In genomic region chr8:34442688-34443087, GRCm38 (mm10) we compare ENCODE assay signal across 23 mouse cellular contexts.
A peak's percentile ranks its signal among the peaks of the same experiment; 100 is the strongest.
DNase-seq lines count a peak whose midpoint lies in the region; ATAC-seq lines count a peak whose summit lies in the region.
"Had no signal": no experiment of that assay in that cellular context is flagged by ENCODE, and none has a peak within 500 bp of the region (broad histone marks: within the 10 kb centered on the region; RNA-seq: fewer than 3 reads in every experiment).

No protein-coding gene starts in this region.

- H3K27me3 ChIP-seq in forebrain, embryonic 16.5 days (replicated peaks; ENCODE audit: control insufficient read depth, insufficient read depth, low read length) = no peaks in the 10 kb centered on the region
- H3K27me3 ChIP-seq: embryonic facial prominence, embryonic 13.5 days; heart, embryonic 13.5 days; hindbrain, embryonic 15.5 days; Patski had no signal

- no peak overlapping the region for H3K4me3 ChIP-seq in forebrain, embryonic 16.5 days (replicated peaks; ENCODE audit: low read length)
- H3K4me3 ChIP-seq: embryonic facial prominence, embryonic 13.5 days; gastrocnemius, adult 2 months; heart, embryonic 13.5 days; hindbrain, embryonic 15.5 days had no signal

- no peaks in the 10 kb centered on the region for H3K36me3 ChIP-seq in forebrain, embryonic 16.5 days (ENCODE audit: control insufficient read depth, insufficient read depth)
- H3K36me3 ChIP-seq: embryonic facial prominence, embryonic 13.5 days; heart, embryonic 13.5 days; hindbrain, embryonic 15.5 days had no signal

- 56% methylated on average over 3 of the region's 3 CpGs for WGBS in forebrain, embryonic 16.5 days

- peaks cover 10% of the 10 kb centered on the region for H3K4me1 ChIP-seq in forebrain, embryonic 16.5 days (replicated peaks; ENCODE audit: control insufficient read depth, insufficient read depth, low read length)

- no peak overlapping the region for H3K9ac ChIP-seq in forebrain, embryonic 16.5 days (replicated peaks; ENCODE audit: low read depth, low read length)
- H3K9ac ChIP-seq: embryonic facial prominence, embryonic 13.5 days; heart, embryonic 13.5 days; hindbrain, embryonic 15.5 days had no signal

- H3K9me3 ChIP-seq in forebrain, embryonic 16.5 days (ENCODE audit: control insufficient read depth, low read length) = no peaks in the 10 kb centered on the region
- H3K9me3 ChIP-seq: embryonic facial prominence, embryonic 13.5 days; heart, embryonic 13.5 days; hindbrain, embryonic 15.5 days had no signal

- H3K4me2 ChIP-seq in forebrain, embryonic 16.5 days (ENCODE audit: low read length) = no peak overlapping the region
- H3K4me2 ChIP-seq: embryonic facial prominence, embryonic 13.5 days; heart, embryonic 13.5 days; hindbrain, embryonic 15.5 days had no signal

- no peak overlapping the region for H3K27ac ChIP-seq in forebrain, embryonic 16.5 days (ENCODE audit: low read length)
- H3K27ac ChIP-seq: embryonic facial prominence, embryonic 13.5 days; gastrocnemius, adult 2 months; heart, embryonic 13.5 days; hindbrain, embryonic 15.5 days had no signal

- ATAC-seq in frontal cortex, adult (ENCODE audit: low TSS enrichment) = peak; percentile 85
- ATAC-seq in forebrain, embryonic 16.5 days = peak; percentile 72
- ATAC-seq: activated CD4-positive, CD25-positive, alpha-beta regulatory T cell, adult 4 months; inflammation-experienced regulatory T-cells, adult 6 months; intestine, postnatal 0 days; Patski had no signal

- no peak for DNase-seq in frontal cortex, adult 2 months (ENCODE audit: extremely low spot score in 1 of 2, low spot score in 1 of 2)
- peak; percentile 14 for DNase-seq in retina, postnatal 1 day
- DNase-seq in retina, embryonic 14.5 days (ENCODE audit: low spot score) = no peak
- DNase-seq in layer of hippocampus, postnatal 14 days (ENCODE audit: low spot score in 2 of 2) = peak; percentile 21 to 37
- DNase-seq in kidney, adult 9 months = no peak
- DNase-seq in adrenal gland, adult 2 months = no peak
- DNase-seq: adrenal gland, postnatal 25 days; cerebellum, adult 11 months; cerebellum, adult 8-10 months; cerebellum, postnatal 14 days; gastrocnemius, adult 2 months; gastrocnemius, postnatal 36 days; heart, adult 11 months; heart, postnatal 36 days had no signal

Comparison
In these comparisons a context has a peak if more than half of its experiments do, and no peak if none do; other contexts are left out.
1. DNase-seq: peak in retina, postnatal 1 day (single experiment) and layer of hippocampus, postnatal 14 days (2 of 2); none in frontal cortex, adult 2 months (0 of 2), retina, embryonic 14.5 days (single experiment), kidney, adult 9 months (single experiment) and adrenal gland, adult 2 months (single experiment).